Mouse (Mus musculus): ENCODE measurements around the gene Prrt1. TPM values are rescaled to one million over a fixed set of nuclear protein-coding genes. Genes with fewer than 3 reads are reported as not detected.

Prrt1 gene
- total and polyA plus RNA-seq, 3 experiments, result 1.0 TPM; not detected in 2

- Histone ChIP-seq H3K9ac (ENCODE audit: control insufficient read depth, low read depth, low read length, poor library complexity, severe bottlenecking) (no peak overlapping the region), H3K36me3 (ENCODE audit: control insufficient read depth in 1 of 2, insufficient read depth in 2 of 2, low read length in 2 of 2) (peaks cover 0 to 3% of the 10 kb centered on the region in 2 experiments; a peak in 1 of 4 replicates), H3K4me3 (ENCODE audit: control insufficient read depth in 1 of 2, insufficient read depth in 1 of 2, low read depth in 2 of 2, low read length in 2 of 2) (no peak overlapping the region), H3K9me3 (replicated peaks; ENCODE audit: insufficient read depth, low read length) (no peaks in the 10 kb centered on the region), H3K79me2 (ENCODE audit: control insufficient read depth, insufficient read depth, low read length, poor library complexity) (no peaks in the 10 kb centered on the region), H3K4me1 (ENCODE audit: control insufficient read depth in 1 of 2, insufficient read depth in 2 of 2, low read length in 2 of 2) (peaks cover 0 to 18% of the 10 kb centered on the region in 2 experiments; a peak in 3 of 4 replicates), H3K27me3 (ENCODE audit: control insufficient read depth in 1 of 2, insufficient read depth in 2 of 2, low read length in 2 of 2) (no peaks in the 10 kb centered on the region), H3K27ac (ENCODE audit: control insufficient read depth, low read depth, low read length) (no peak overlapping the region)
- no peak for TF ChIP-seq ZC3H11A (IDR thresholded peaks at IDR 0.05; ENCODE audit: low read depth, low read length)
- TF ChIP-seq HCFC1 (IDR thresholded peaks at IDR 0.05; ENCODE audit: low read depth, low read length), result no peak
- no peak for TF ChIP-seq CHD2 (IDR thresholded peaks at IDR 0.05; ENCODE audit: low read length)
- DNase-seq (ENCODE audit: low read depth, low spot score), result no peak
These were observed 35.1 kb downstream of the Prrt1 start for GRCm38 (mm10) chr17:34664472-34664871.

- Histone ChIP-seq H3K27ac (ENCODE audit: control insufficient read depth, low read depth, low read length) (no peak within 1 kb of the TSS), H3K9ac (ENCODE audit: control insufficient read depth, low read depth, low read length, poor library complexity, severe bottlenecking) (no peak within 1 kb of the TSS), H3K4me1 (ENCODE audit: control insufficient read depth in 1 of 2, insufficient read depth in 2 of 2, low read length in 2 of 2) (no peaks in the 10 kb centered on the region), H3K4me3 (ENCODE audit: control insufficient read depth in 1 of 2, insufficient read depth in 1 of 2, low read depth in 2 of 2, low read length in 2 of 2) (no peak within 1 kb of the TSS), H3K79me2 (ENCODE audit: control insufficient read depth, insufficient read depth, low read length, poor library complexity) (no peaks in the 10 kb centered on the region), H3K36me3 (ENCODE audit: control insufficient read depth in 1 of 2, insufficient read depth in 2 of 2, low read length in 2 of 2) (no peaks in the 10 kb centered on the region), H3K9me3 (replicated peaks; ENCODE audit: insufficient read depth, low read length) (no peaks in the 10 kb centered on the region), H3K27me3 (ENCODE audit: control insufficient read depth in 1 of 2, insufficient read depth in 2 of 2, low read length in 2 of 2) (no peaks in the 10 kb centered on the region)
- DNase-seq (ENCODE audit: low read depth, low spot score), result no peak
- TF ChIP-seq RCOR1 (IDR thresholded peaks at IDR 0.05; ENCODE audit: low read depth, low read length) (no peak), SMC3 (IDR thresholded peaks at IDR 0.05; ENCODE audit: low read depth, low read length) (no peak), ZNF384 (IDR thresholded peaks at IDR 0.05; ENCODE audit: low read depth, low read length) (no peak), MAFK (IDR thresholded peaks at IDR 0.05; ENCODE audit: borderline replicate concordance, low read depth, low read length) (no peak), UBTF (IDR thresholded peaks at IDR 0.05; ENCODE audit: borderline replicate concordance, insufficient read depth, low read depth, low read length) (no peak), NRF1 (IDR thresholded peaks at IDR 0.05; ENCODE audit: insufficient read depth, low read depth, low read length, poor library complexity, severe bottlenecking) (no peak), ZMIZ1 (IDR thresholded peaks at IDR 0.05; ENCODE audit: low read depth, low read length) (no peak), BHLHE40 (IDR thresholded peaks at IDR 0.05; ENCODE audit: borderline replicate concordance, low read depth, low read length) (no peak), KAT2A (conservative IDR thresholded peaks at IDR 0.05; ENCODE audit: low read depth, low read length) (no peak), CHD1 (IDR thresholded peaks at IDR 0.05; ENCODE audit: low read depth, low read length) (no peak), TCF12 (IDR thresholded peaks at IDR 0.05; ENCODE audit: low read depth, low read length) (no peak), MYC (IDR thresholded peaks at IDR 0.05; ENCODE audit: low read depth, low read length) (no peak), ELF1 (IDR thresholded peaks at IDR 0.05; ENCODE audit: low read depth, low read length) (no peak), ETS1 (IDR thresholded peaks at IDR 0.05; ENCODE audit: low read depth, low read length) (no peak), CTCF (IDR thresholded peaks at IDR 0.05 in 2 of 3, conservative IDR thresholded peaks at IDR 0.05 in 1 of 3; ENCODE audit: control insufficient read depth in 1 of 3, insufficient read depth in 1 of 3, low read depth in 2 of 3, low read length in 3 of 3, poor library complexity in 1 of 3, severe bottlenecking in 1 of 3) (no peak), E2F4 (IDR thresholded peaks at IDR 0.05; ENCODE audit: borderline replicate concordance, low read depth, low read length) (no peak), HCFC1 (IDR thresholded peaks at IDR 0.05; ENCODE audit: low read depth, low read length) (no peak), ZKSCAN1 (IDR thresholded peaks at IDR 0.05; ENCODE audit: low read depth, low read length) (no peak)
These were observed 40.9 kb downstream of the Prrt1 start, which contains the start of gene Tnxb for GRCm38 (mm10) chr17:34670235-34670634. Gene Tnxb, plus strand, starts transcription at chr17:34670535.

Data from MEL (cell line).